Mouse (Mus musculus): Measurements from ENCODE around the gene Tbx10. TPM values are rescaled to one million over a fixed set of nuclear protein-coding genes. Genes with fewer than 3 reads are reported as not detected.

The Tbx10 gene
- polyA plus RNA-seq, 1 experiment from 2014 or later, result 0.32 TPM

GRCm38 (mm10) chr19:3983527-3984200 lies 8.9 kb upstream of the Tbx10 start:
- no peaks in the 10 kb centered on the region for H3K36me3 ChIP-seq
- H3K9ac ChIP-seq, result no peak overlapping the region
- H3K27me3 ChIP-seq, result no peaks in the 10 kb centered on the region
- no peak overlapping the region for H3K4me2 ChIP-seq
- no peaks in the 10 kb centered on the region; the same call in 1 of the 2 replicates for H3K9me3 ChIP-seq
- no peak overlapping the region for H3K27ac ChIP-seq
- no peak overlapping the region for H3K4me3 ChIP-seq
- WGBS, result 22% methylated on average over 9 of the region's 9 CpGs
- no peak for ATAC-seq (ENCODE audit: low FRiP score)
- H3K4me1 ChIP-seq (replicated peaks), result peaks cover 32% of the 10 kb centered on the region

- no peaks in the 10 kb centered on the region for H3K36me3 ChIP-seq
- ATAC-seq (ENCODE audit: low FRiP score), result no peak
- no peak overlapping the region for H3K4me2 ChIP-seq
- H3K4me3 ChIP-seq, result no peak overlapping the region
- H3K9ac ChIP-seq, result no peak overlapping the region
- WGBS, result 14% methylated on average over 8 of the region's 8 CpGs
- H3K27ac ChIP-seq, result no peak overlapping the region
- H3K4me1 ChIP-seq (replicated peaks), result peaks cover 27% of the 10 kb centered on the region
- H3K9me3 ChIP-seq, result no peaks in the 10 kb centered on the region; the same call in 1 of the 2 replicates
- no peaks in the 10 kb centered on the region for H3K27me3 ChIP-seq
Measured at GRCm38 (mm10) chr19:3985261-3985681, 7.3 kb upstream of the Tbx10 start.

GRCm38 (mm10) chr19:3986334-3986733 lies 6.2 kb upstream of the Tbx10 start, which contains the start of gene Acy3:
Gene Acy3 (plus strand): TSS chr19:3986570.
- ATAC-seq (ENCODE audit: low FRiP score), result no peak
- 19% methylated on average over 8 of the region's 8 CpGs for WGBS
- H3K27me3 ChIP-seq, result no peaks in the 10 kb centered on the region
- H3K4me1 ChIP-seq (replicated peaks), result peaks cover 33% of the 10 kb centered on the region
- H3K9me3 ChIP-seq, result no peaks in the 10 kb centered on the region; the same call in 1 of the 2 replicates
- H3K4me2 ChIP-seq, result no peak within 1 kb of the TSS
- no peak within 1 kb of the TSS for H3K27ac ChIP-seq
- no peak within 1 kb of the TSS for H3K9ac ChIP-seq
- H3K36me3 ChIP-seq, result no peaks in the 10 kb centered on the region
- no peak within 1 kb of the TSS for H3K4me3 ChIP-seq

- Histone ChIP-seq H3K4me2 (no peak overlapping the region), H3K4me3 (no peak overlapping the region), H3K9me3 (no peaks in the 10 kb centered on the region; the same call in 1 of the 2 replicates), H3K4me1 (replicated peaks) (peaks cover 33% of the 10 kb centered on the region), H3K27ac (no peak overlapping the region), H3K36me3 (no peaks in the 10 kb centered on the region), H3K27me3 (no peaks in the 10 kb centered on the region), H3K9ac (no peak overlapping the region)
- no peak for ATAC-seq (ENCODE audit: low FRiP score)
- WGBS, result 93% methylated on average over 13 of the region's 14 CpGs
Measured at GRCm38 (mm10) chr19:3988066-3988465, 4.5 kb upstream of the Tbx10 start.

GRCm38 (mm10) chr19:3988750-3989149 lies 3.8 kb upstream of the Tbx10 start:
- peaks cover 26% of the 10 kb centered on the region for H3K4me1 ChIP-seq (replicated peaks)
- no peak overlapping the region for H3K4me3 ChIP-seq
- no peaks in the 10 kb centered on the region for H3K27me3 ChIP-seq
- H3K9ac ChIP-seq, result no peak overlapping the region
- WGBS, result 83% methylated on average over 4 of the region's 4 CpGs
- ATAC-seq (ENCODE audit: low FRiP score), result no peak
- no peaks in the 10 kb centered on the region; the same call in 1 of the 2 replicates for H3K9me3 ChIP-seq
- no peak overlapping the region for H3K4me2 ChIP-seq
- H3K36me3 ChIP-seq, result no peaks in the 10 kb centered on the region
- H3K27ac ChIP-seq, result no peak overlapping the region

- Histone ChIP-seq H3K4me3 (no peak overlapping the region), H3K4me1 (replicated peaks) (peaks cover 13% of the 10 kb centered on the region), H3K36me3 (no peaks in the 10 kb centered on the region), H3K4me2 (no peak overlapping the region), H3K9ac (peak overlapping the region; percentile 43), H3K27me3 (no peaks in the 10 kb centered on the region), H3K27ac (no peak overlapping the region), H3K9me3 (no peaks in the 10 kb centered on the region; the same call in 1 of the 2 replicates)
- ATAC-seq (ENCODE audit: low FRiP score), result no peak
- 42% methylated on average over 6 of the region's 6 CpGs for WGBS
Measured at GRCm38 (mm10) chr19:3990804-3991203, 1.7 kb upstream of the Tbx10 start.

- Histone ChIP-seq H3K36me3 (no peaks in the 10 kb centered on the region), H3K4me1 (replicated peaks) (peaks cover 6% of the 10 kb centered on the region), H3K27me3 (no peaks in the 10 kb centered on the region), H3K9ac (no peak overlapping the region), H3K27ac (no peak overlapping the region), H3K9me3 (no peaks in the 10 kb centered on the region; the same call in 1 of the 2 replicates), H3K4me2 (no peak overlapping the region), H3K4me3 (no peak overlapping the region)
- no peak for ATAC-seq (ENCODE audit: low FRiP score)
- 91% methylated on average over 3 of the region's 3 CpGs for WGBS
Measured at GRCm38 (mm10) chr19:3991562-3991961, 990 bp upstream of the Tbx10 start.

- Histone ChIP-seq H3K4me2 (no peak overlapping the region), H3K4me1 (replicated peaks) (peaks cover 6% of the 10 kb centered on the region; the same call in 1 of the 2 replicates), H3K27ac (no peak overlapping the region), H3K27me3 (no peaks in the 10 kb centered on the region), H3K9ac (no peak overlapping the region), H3K9me3 (no peaks in the 10 kb centered on the region; the same call in 1 of the 2 replicates), H3K4me3 (no peak overlapping the region), H3K36me3 (no peaks in the 10 kb centered on the region)
- WGBS, result 89% methylated on average over 3 of the region's 3 CpGs
- ATAC-seq (ENCODE audit: low FRiP score), result no peak
Measured at GRCm38 (mm10) chr19:3991966-3992365, 586 bp upstream of the Tbx10 start.

- no peaks in the 10 kb centered on the region for H3K9me3 ChIP-seq
- H3K4me2 ChIP-seq, result no peak overlapping the region
- H3K9ac ChIP-seq, result no peak overlapping the region
- no peak overlapping the region for H3K4me3 ChIP-seq
- no peak overlapping the region for H3K27ac ChIP-seq
- WGBS, result 72% methylated on average over 6 of the region's 6 CpGs
- H3K27me3 ChIP-seq, result no peaks in the 10 kb centered on the region; the same call in 1 of the 2 replicates
- H3K36me3 ChIP-seq, result no peaks in the 10 kb centered on the region
- no peak for ATAC-seq (ENCODE audit: low FRiP score)
- peaks cover 12% of the 10 kb centered on the region for H3K4me1 ChIP-seq (replicated peaks)
Measured at GRCm38 (mm10) chr19:3994932-3995331, 2.4 kb downstream of the Tbx10 start.

GRCm38 (mm10) chr19:3995505-3995904 lies 3.0 kb downstream of the Tbx10 start:
- H3K4me2 ChIP-seq, result no peak overlapping the region
- peaks cover 12% of the 10 kb centered on the region for H3K4me1 ChIP-seq (replicated peaks)
- no peaks in the 10 kb centered on the region for H3K9me3 ChIP-seq
- no peak overlapping the region for H3K27ac ChIP-seq
- H3K9ac ChIP-seq, result no peak overlapping the region
- no peaks in the 10 kb centered on the region for H3K36me3 ChIP-seq
- H3K27me3 ChIP-seq, result no peaks in the 10 kb centered on the region; the same call in 1 of the 2 replicates
- ATAC-seq (ENCODE audit: low FRiP score), result no peak
- 88% methylated on average over 3 of the region's 3 CpGs for WGBS
- H3K4me3 ChIP-seq, result no peak overlapping the region

GRCm38 (mm10) chr19:3996106-3996505 lies 3.6 kb downstream of the Tbx10 start:
- Histone ChIP-seq H3K4me3 (no peak overlapping the region), H3K36me3 (no peaks in the 10 kb centered on the region), H3K9ac (no peak overlapping the region), H3K27me3 (no peaks in the 10 kb centered on the region; the same call in 1 of the 2 replicates), H3K27ac (no peak overlapping the region), H3K4me2 (no peak overlapping the region), H3K4me1 (replicated peaks) (peaks cover 10% of the 10 kb centered on the region), H3K9me3 (no peaks in the 10 kb centered on the region)
- 79% methylated on average over 7 of the region's 7 CpGs for WGBS
- ATAC-seq (ENCODE audit: low FRiP score), result no peak

- Histone ChIP-seq H3K36me3 (no peaks in the 10 kb centered on the region), H3K4me3 (no peak overlapping the region), H3K27ac (no peak overlapping the region), H3K9ac (no peak overlapping the region), H3K4me1 (replicated peaks) (peaks cover 16% of the 10 kb centered on the region), H3K4me2 (no peak overlapping the region), H3K9me3 (no peaks in the 10 kb centered on the region), H3K27me3 (no peaks in the 10 kb centered on the region; the same call in 1 of the 2 replicates)
- WGBS, result 84% methylated on average over 8 of the region's 8 CpGs
- no peak for ATAC-seq (ENCODE audit: low FRiP score)
Measured at GRCm38 (mm10) chr19:3996747-3997146, 4.2 kb downstream of the Tbx10 start.

- Histone ChIP-seq H3K4me3 (no peak overlapping the region), H3K27me3 (no peaks in the 10 kb centered on the region; the same call in 1 of the 2 replicates), H3K27ac (no peak overlapping the region), H3K9ac (no peak overlapping the region), H3K9me3 (no peaks in the 10 kb centered on the region), H3K4me2 (no peak overlapping the region), H3K36me3 (no peaks in the 10 kb centered on the region), H3K4me1 (replicated peaks) (peaks cover 19% of the 10 kb centered on the region)
- 66% methylated on average over 8 of the region's 8 CpGs for WGBS
- no peak for ATAC-seq (ENCODE audit: low FRiP score)
Measured at GRCm38 (mm10) chr19:3997231-3997630, 4.7 kb downstream of the Tbx10 start.

All from hindbrain, embryonic 13.5 days (tissue).